ENCODE assay signal across 14 mouse cellular contexts in the genomic region with DNA sequence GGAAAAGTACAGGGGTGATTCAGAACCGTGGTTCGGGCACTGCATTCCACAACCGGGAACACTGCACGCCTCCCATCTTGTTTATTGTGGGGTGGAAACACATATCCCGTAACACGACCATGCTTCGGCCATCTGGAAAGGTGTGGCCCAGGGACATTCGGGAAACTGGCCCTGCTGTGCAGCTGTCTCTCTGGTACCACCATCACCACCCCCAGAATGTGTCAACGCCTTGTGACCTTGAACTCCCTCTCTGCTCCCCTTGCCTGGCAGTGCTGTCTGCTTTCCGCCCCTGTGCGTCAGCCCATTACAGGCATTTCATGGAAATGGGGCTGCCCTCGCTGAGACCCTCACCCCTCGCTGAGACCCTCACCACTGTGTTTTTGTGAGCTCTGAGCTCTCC.
"Had no signal": no experiment of that assay in that cellular context is flagged by ENCODE, and none has a peak within 500 bp of the region (broad histone marks: within the 10 kb centered on the region; RNA-seq: fewer than 3 reads in every experiment).

No protein-coding gene starts in this region.

- H3K27me3 ChIP-seq: liver, embryonic 15.5 days; neural tube, embryonic 12.5 days; stomach, embryonic 15.5 days had no signal

- H3K4me3 ChIP-seq: layer of hippocampus, adult 2 months; liver, embryonic 15.5 days; midbrain, embryonic 10.5 days; neural tube, embryonic 12.5 days; stomach, embryonic 15.5 days had no signal

- H3K9me3 ChIP-seq: liver, embryonic 15.5 days; stomach, embryonic 15.5 days had no signal

- DNase-seq: kidney, adult 9 months; kidney, postnatal 10 days; lung, embryonic 14.5 days; lung, postnatal 10 days; lung, postnatal 4 days; midbrain, embryonic 14.5 days; retina, postnatal 1 day; thymus, postnatal 36 days had no signal

- H3K9ac ChIP-seq: liver, embryonic 15.5 days; lung, embryonic 14.5 days; neural tube, embryonic 12.5 days; stomach, embryonic 15.5 days had no signal

- H3K36me3 ChIP-seq: liver, embryonic 15.5 days; stomach, embryonic 15.5 days had no signal

- H3K4me1 ChIP-seq: liver, embryonic 15.5 days; neural tube, embryonic 12.5 days had no signal

- H3K27ac ChIP-seq: layer of hippocampus, adult 2 months; liver, embryonic 15.5 days; midbrain, embryonic 10.5 days; neural tube, embryonic 12.5 days; stomach, embryonic 15.5 days had no signal

- H3K4me2 ChIP-seq: liver, embryonic 11.5 days; liver, embryonic 15.5 days; lung, embryonic 14.5 days; neural tube, embryonic 12.5 days; stomach, embryonic 15.5 days had no signal
